Mouse (Mus musculus): ENCODE data around the gene Gabrb1.

DNA sequence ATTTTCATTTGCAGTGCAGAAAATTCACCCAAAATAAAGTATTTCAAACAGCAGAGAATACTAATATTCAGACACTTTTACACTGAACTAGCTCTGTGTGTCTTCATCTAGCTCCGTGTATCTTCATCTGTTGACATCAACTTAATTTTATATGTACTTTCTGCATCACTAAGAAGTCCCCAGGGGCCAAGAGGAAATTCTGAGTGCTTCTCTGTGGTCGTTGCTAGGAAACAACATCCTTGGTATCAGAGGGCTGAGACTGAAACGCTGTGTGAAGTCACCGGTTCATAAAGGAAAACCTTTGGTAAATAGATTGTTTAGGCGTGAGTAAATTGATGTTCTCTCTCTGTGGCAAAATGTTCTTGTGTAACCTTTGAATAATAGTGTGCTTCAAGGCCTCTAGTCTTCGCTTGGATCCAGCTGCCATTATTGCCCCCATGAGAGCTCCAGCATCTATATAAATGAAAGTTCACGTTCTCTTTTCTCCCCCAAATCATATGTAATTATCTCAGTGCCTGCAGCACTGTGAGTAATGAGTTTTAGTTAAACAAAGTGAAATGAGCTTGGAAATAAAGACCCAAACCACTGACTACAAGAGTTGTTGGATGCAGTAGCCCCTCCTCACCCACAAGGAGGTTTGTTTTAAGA, 446.5 kb downstream of the Gabrb1 start:
- TF ChIP-seq CTCF (IDR thresholded peaks at IDR 0.05; ENCODE audit: low read depth): no peak
- TF ChIP-seq EP300 (IDR thresholded peaks at IDR 0.05; ENCODE audit: low read depth): no peak
